Mouse (Mus musculus): ENCODE measurements around the gene Gm21992.

Gene Gm21992

DNA sequence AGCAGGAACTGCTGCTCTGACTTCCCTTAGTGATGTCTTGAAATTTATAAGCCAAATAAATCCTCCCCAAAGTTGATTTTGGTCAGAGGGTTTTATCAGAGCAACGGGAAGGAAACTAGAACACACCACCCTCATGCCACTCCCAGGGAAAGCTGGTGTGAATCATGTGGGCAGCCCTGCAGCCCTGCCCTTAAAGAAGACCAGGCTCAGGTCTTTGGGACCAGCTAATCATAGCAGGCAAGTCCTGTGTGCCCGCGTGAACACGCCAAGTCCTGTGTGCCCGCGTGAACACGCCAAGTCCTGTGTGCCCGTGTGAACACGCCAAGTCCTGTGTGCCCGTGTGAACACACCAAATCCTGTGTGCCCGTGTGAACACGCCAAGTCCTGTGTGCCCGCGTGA is 94.7 kb downstream of the Gm21992 start:
- no peak for DNase-seq (ENCODE audit: inconsistent age in 2 of 2, low spot score in 1 of 2)

DNA sequence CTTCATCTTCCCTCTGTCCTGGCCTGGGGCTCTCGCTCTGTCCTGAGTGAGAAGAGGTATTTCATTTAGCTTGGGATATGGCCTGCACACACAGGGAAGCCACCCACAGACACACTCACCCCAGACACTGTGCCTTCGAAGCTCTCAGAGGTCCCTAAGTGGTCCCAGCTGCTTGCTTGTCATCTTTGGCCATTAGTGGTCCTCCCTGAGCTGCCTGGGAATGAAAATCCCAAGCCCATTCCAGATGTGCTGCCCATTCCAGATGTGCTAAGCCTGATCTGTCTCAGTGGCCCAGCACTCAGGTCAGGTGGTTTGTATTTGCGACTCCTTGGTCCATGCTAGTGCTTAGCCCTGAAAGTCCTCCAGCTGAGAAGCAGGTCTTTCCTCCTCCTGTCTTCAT is 97.5 kb downstream of the Gm21992 start:
- no peak for DNase-seq (ENCODE audit: inconsistent age in 2 of 2, low spot score in 1 of 2)

DNA sequence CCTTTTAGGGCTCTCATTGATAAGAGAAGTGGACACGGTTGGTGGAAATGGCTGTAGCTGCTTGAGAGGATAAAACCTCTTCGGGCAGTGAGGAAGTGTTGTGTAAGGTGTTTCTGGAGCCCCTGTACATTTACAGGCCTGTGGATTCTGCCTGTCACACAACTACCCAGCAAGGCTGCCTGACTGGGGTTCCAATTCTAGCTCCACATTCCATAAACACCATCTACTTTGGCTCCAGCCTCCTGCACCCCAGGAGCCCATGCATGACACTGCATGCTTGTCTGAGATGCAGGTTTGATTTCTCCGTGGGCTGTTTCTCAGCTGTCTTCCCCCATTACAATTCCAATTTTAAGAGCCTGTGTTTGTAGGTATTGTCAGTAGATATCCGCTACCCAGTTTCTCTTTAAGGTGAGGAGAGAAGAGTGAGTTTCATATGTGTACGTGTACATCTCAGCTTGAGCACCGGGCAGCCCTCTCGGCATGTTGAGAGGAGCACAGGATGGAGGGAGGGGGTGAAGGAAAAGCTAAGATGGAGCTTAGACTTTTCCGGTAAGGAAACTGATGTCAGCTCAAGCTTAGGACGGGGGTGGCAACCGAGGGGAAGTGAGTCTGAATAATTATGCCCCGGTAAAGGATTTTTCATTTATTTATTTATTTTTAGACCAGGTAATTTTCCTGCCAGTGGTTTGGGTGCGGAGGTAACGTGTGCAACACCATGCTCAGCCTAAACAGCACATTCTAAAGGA is 98.5 kb downstream of the Gm21992 start:
- no peak for DNase-seq (ENCODE audit: inconsistent age in 2 of 2, low spot score in 1 of 2)

DNA sequence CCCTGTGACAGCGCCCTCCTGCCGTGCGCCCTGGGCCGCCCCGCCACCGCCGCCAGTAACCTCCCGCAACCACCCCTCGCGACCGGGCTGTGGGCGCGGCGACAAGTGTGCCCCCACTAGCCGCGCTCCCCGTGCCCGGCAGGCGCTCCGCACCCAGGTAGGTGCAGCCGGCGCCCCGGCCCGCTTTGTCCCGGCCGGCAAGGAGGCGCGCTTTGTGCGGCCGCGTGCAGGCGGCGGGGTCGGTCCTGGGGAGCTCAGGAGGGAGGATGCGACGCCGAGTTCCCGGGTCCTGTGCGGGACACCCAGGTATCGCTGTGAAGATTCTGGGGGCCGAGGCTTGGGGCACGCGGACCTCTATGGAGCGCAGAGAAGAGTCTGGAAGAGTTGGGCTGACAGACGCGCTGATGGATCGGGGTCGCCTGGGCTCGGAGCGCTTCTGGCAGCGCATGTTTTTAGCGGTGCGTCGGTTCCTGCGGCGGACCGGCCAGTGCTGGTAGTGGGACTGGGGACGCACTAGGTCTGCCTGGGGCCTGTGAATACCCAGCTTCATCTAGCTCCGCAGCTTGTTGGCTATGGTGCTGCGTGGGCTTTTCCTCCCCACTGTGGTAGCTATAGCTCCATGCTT is 99.1 kb downstream of the Gm21992 start:
- DNase-seq (ENCODE audit: inconsistent age in 2 of 2, low spot score in 1 of 2), result peak in 1 of 2 experiments; percentile 35

DNA sequence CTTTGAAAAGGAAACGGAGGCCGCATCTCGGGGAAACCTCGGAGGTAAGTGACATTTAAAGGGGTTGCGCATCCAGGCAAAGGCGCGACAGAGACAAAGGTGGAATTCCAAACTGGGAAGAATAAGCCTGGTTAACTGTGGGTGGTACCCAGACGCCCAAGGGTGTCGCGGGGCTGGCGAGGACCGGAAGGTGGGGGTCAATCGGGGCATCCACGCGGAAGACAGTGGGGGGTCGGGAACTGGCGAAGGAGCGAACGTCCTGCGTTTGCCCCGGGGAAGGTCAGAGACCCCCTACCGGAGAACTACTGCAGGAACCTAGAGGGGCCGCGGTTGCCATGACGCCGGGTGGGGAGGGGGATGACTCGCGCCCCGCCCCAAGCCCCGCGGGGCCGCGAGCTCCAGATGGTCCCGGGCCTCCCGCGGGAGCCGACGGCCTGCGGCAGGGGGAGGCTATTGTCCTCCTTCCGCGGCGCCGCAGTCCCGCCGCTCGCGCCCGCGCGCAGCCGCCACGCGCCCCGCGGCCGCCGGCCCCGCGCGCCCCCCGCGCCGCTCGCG is 99.7 kb downstream of the Gm21992 start:
- DNase-seq (ENCODE audit: inconsistent age in 2 of 2, low spot score in 1 of 2), result no peak

DNA sequence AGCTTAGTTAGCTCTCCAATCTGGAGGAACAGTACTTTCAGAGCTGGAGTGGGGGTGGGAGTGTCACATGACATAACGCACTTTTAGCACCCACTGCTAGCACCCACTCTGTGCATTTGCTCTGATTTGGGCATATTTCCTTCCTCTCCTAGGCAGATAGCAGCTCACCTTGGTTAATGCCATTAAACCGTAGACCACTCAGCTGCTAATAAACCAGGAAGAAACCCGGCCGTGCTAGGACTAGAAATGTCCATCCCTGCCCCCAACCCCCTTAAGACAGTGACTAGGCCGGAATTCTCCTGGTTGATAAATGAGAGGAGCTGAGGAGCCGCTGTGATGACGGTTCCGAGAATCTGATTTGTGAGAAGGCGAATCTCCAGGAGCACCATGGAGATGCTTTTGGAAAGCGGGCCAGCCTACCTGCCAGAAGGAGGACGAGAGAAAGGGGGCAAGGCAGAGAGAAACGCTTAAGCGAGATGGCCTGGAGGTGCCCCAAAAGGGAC is 100.3 kb downstream of the Gm21992 start, which contains the start of gene Sptbn2:
TSS of gene Sptbn2 (plus strand) at position 70 of the 503 bp plus-strand sequence.
- DNase-seq (ENCODE audit: inconsistent age in 2 of 2, low spot score in 1 of 2), result no peak

DNA sequence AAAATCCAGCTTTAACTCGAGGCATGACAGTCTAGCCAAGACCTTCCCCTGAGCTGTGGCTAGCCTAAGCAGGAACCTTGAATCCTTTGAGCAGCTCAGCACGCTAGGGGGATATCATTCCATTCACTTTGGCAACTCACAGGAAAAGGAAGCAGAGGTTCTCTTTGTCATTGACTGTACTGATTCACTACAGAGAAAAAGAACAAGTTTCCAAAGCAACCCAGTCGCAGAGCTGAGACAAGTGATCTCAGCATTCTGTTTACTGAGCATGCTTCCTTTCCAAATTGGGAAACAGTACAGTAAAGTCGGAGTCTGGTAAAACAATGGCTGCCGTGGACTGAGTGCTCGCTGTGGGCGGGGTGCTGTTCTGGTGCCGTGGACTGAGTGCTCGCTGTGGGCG is 102.6 kb downstream of the Gm21992 start:
- no peak for DNase-seq (ENCODE audit: inconsistent age in 2 of 2, low spot score in 1 of 2)

DNA sequence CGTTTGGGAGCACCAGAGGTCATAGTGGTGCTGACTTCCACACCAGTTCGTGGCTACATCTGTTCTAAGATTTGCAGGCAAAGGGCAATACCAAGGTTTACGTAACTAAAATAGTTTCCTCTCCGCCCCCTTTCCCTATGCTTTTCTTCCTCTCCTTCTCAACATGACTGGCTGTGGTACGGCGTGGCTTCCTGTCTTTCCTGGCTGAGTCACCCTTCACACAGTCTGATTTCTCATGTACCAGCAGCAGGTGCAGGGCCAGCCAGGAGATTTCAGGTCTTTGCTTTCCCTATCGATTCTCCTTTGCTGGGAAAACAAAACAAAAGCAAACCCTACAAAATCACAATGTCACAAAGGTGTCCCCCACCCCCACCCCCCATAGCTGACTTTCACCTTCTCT is 110.2 kb downstream of the Gm21992 start:
- no peak for DNase-seq (ENCODE audit: inconsistent age in 2 of 2, low spot score in 1 of 2)

DNA sequence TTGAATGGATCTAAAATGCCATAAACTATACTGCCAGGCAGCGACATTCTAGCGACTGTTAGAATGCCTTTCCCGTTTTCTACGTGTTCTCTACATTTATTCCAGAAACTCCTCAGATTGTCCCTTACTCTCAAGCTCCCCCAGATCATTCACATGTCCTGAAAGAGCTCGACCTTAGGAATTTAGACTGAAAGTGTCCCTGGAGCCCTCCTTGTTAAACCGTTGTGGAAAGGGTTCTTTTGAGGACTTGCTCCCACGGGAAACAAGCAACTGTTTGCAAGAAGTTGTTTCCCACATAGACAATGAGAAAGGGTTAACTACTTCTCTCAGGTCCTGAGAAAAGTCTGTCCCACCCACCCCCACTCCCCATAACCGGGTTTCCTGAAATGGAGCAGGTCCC is 110.8 kb downstream of the Gm21992 start:
- no peak for DNase-seq (ENCODE audit: inconsistent age in 2 of 2, low spot score in 1 of 2)

DNA sequence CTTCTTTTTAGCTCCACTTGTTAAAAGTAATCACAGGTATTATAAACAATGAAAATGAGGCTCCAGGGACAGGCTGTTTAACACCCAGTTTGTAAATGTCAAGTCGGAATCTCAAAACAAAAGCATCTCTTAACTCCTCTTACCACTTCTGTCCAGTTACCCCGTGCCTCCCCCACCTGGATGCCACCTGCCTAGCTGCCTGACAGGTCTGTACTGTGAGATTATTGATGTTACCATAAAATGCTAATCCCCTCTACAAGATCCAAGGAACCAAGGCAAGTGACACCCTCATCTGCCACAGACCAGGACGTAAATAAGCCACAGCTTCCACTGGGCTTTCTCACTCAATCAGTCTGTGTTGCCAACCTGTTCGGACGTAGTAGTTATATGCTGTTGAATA is 111.6 kb downstream of the Gm21992 start:
- no peak for DNase-seq (ENCODE audit: inconsistent age in 2 of 2, low spot score in 1 of 2)

DNA sequence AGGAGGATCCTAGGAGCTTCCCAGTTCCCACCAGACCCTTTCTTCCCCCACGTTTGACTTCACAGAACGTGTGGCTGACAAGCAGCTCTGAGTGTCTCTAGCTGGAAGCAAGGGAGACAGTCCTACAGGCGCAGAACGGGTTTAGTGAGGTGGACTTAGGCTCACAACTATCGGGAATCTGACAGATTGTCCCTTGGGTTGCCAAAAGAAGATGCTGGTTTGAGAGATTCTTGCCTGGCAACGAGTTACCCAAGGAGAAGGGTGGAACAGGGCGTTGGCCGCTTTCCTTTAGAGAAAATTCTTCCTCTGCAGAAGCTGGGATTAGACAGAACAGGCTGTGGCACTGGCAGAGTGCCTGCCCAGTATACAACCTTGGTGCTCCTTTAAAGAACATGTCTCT is 112.6 kb downstream of the Gm21992 start:
- no peak for DNase-seq (ENCODE audit: inconsistent age in 2 of 2, low spot score in 1 of 2)

DNA sequence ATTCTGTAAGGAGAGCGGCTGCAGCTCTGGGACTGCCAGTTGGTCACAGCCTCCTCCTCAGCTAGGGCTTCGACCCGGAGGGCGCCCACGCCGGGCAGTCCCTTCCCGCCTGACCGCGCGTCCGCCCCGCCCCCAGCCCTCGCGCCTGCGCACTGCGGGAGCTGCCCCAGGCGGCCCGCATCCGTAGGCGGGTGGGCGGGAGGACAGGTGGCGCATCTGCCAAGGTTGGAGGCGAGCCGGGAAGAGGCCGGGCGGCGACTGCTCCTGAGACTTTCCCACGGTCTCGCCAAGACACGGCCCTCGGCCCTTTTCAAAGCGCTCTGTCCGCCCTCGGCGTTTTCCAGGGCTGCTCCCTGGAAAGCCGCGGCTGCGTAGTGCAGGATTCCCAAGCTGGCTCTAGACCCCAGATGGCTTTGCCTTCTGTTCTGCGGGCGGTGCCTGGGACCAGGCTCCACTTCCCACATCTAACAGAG is 113.2 kb downstream of the Gm21992 start, which contains the start of gene Gm960:
TSS of gene Gm960 (minus strand) at position 464 of the 473 bp plus-strand sequence.
- peak; percentile 77 to 91 for DNase-seq (ENCODE audit: inconsistent age in 2 of 2, low spot score in 1 of 2)

DNA sequence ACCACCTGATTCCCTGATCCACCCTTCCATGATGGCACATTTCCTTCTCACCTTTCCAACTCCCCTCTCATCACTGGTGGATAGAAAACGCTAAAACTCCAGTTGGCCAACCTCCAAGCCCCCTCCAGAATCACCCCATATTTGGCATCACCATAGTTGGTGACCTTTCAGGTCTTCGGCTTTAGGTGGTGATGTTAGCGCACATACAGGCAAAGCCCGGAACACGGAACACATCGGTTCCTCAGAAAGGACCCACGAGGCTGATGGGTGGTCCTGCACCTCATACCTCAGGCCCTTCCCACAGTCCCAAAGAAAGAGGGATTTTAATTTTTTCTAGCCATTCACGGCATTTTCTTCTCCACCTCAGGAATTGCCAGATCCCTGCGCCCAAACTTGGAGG is 113.7 kb downstream of the Gm21992 start:
- DNase-seq (ENCODE audit: inconsistent age in 2 of 2, low spot score in 1 of 2), result no peak

DNA sequence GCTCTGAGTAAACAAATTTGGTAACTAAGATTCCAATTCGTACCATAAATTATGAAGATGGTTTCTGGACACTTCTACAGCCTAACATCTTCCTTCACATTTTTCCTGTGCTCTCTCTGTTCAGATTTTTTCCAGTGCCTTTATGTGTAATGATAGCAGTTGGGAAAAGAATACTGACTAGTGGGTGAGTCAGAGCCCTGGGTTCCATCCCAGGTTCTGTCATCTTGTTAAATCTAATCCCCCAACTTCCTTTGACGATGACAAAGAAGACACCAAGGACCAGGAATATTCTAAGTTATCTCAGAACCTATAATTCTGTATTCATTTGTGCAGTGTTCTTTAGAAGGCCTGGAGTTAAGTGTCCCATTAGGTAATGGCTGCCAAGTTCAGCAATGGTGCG is 114.3 kb downstream of the Gm21992 start:
- no peak for DNase-seq (ENCODE audit: inconsistent age in 2 of 2, low spot score in 1 of 2)

DNA sequence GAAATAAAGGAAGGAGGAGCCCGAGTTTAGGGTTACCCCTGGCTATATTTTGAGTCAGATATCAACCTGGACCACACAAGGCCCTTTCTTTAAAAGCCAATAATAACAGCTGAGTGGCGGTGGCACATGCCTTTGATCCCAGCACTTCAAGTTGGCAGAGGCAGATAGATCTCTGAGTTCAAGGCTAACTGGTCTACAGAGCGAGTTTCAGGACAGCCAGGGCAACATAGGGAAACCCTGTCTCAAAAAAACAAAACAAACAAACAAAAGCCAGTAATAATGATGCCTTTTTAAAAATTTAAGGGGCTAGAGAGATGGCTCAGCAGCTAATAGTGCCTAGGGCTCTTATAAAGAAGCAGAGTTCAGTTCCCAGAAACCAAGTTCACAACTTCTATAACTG is 117.1 kb downstream of the Gm21992 start:
- DNase-seq (ENCODE audit: inconsistent age in 2 of 2, low spot score in 1 of 2), result no peak

Data from adrenal gland, adult (tissue).